Mouse (Mus musculus) liver (tissue): Measurements from ENCODE around the gene Vrk1.

Experiments
- DNase-seq: peaks from one replicate; pipeline ENCODE4 v3.0.0-alpha.2; 2020; ENCODE audit warnings: mixed read lengths

Vrk1 gene

GRCm38 (mm10) chr12:106059873-106060573, 50.0 kb downstream of the Vrk1 start:
- no peak for DNase-seq

- no peak for DNase-seq
These were observed 60.6 kb downstream of the Vrk1 start for GRCm38 (mm10) chr12:106070434-106071155.

- no peak for DNase-seq
These were observed 61.6 kb downstream of the Vrk1 start for GRCm38 (mm10) chr12:106071575-106072166.

- DNase-seq: no peak
These were observed 64.5 kb downstream of the Vrk1 start for GRCm38 (mm10) chr12:106074371-106075155.

GRCm38 (mm10) chr12:106076131-106076530, 66.1 kb downstream of the Vrk1 start:
- DNase-seq: no peak

- no peak for DNase-seq
These were observed 70.5 kb downstream of the Vrk1 start for GRCm38 (mm10) chr12:106080511-106080910.

GRCm38 (mm10) chr12:106080945-106081747, 71.1 kb downstream of the Vrk1 start:
- DNase-seq: no peak

- DNase-seq: no peak
These were observed 71.7 kb downstream of the Vrk1 start for GRCm38 (mm10) chr12:106081748-106082140.

GRCm38 (mm10) chr12:106082191-106082957, 72.3 kb downstream of the Vrk1 start:
- no peak for DNase-seq

- DNase-seq: no peak
These were observed 72.9 kb downstream of the Vrk1 start for GRCm38 (mm10) chr12:106082958-106083381.

- DNase-seq: no peak
These were observed 74.1 kb downstream of the Vrk1 start for GRCm38 (mm10) chr12:106084126-106084525.

- DNase-seq: peak; percentile 48
These were observed 84.8 kb downstream of the Vrk1 start for GRCm38 (mm10) chr12:106094827-106095226.

GRCm38 (mm10) chr12:106102003-106102402, 92.0 kb downstream of the Vrk1 start:
- no peak for DNase-seq

- DNase-seq: no peak
These were observed 93.0 kb downstream of the Vrk1 start for GRCm38 (mm10) chr12:106102726-106103643.

GRCm38 (mm10) chr12:106107272-106107671, 97.2 kb downstream of the Vrk1 start:
- DNase-seq: no peak

- DNase-seq: peak; percentile 42
These were observed 105.3 kb downstream of the Vrk1 start for GRCm38 (mm10) chr12:106115070-106115891.

GRCm38 (mm10) chr12:106115892-106116206, 105.8 kb downstream of the Vrk1 start:
- no peak for DNase-seq

- no peak for DNase-seq
These were observed 113.2 kb downstream of the Vrk1 start for GRCm38 (mm10) chr12:106123276-106123675.

GRCm38 (mm10) chr12:106124581-106124980, 114.6 kb downstream of the Vrk1 start:
- no peak for DNase-seq
